ENCODE assay signal across 25 mouse cellular contexts in genomic region chr4:154885416-154885815, GRCm38 (mm10). TPM values are rescaled to one million over a fixed set of nuclear protein-coding genes. Genes with fewer than 3 reads are reported as not detected.
"Had no signal": no experiment of that assay in that cellular context is flagged by ENCODE, and none has a peak within 500 bp of the region (broad histone marks: within the 10 kb centered on the region; RNA-seq: fewer than 3 reads in every experiment).

No protein-coding gene starts in this region.

- DNase-seq: gastrocnemius, adult 2 months; gastrocnemius, postnatal 10 days; gastrocnemius, postnatal 25 days; heart, adult 2 months; heart, postnatal 10 days; heart, postnatal 4 days; kidney, adult 18-20 months; kidney, adult 8-10 months; kidney, postnatal 10 days; kidney, postnatal 4 days; liver had no signal

- H3K9ac ChIP-seq: heart, embryonic 12.5 days; hindbrain, embryonic 12.5 days; hindbrain, embryonic 14.5 days; intestine, embryonic 15.5 days; limb, embryonic 12.5 days had no signal

- H3K9me3 ChIP-seq: heart, embryonic 12.5 days; hindbrain, embryonic 12.5 days; intestine, embryonic 15.5 days; limb, embryonic 10.5 days; limb, embryonic 12.5 days had no signal

- H3K4me3 ChIP-seq: gastrocnemius, adult 2 months; heart, adult 2 months; heart, embryonic 12.5 days; hindbrain, embryonic 12.5 days; intestine, embryonic 15.5 days; layer of hippocampus, adult 2 months; left cerebral cortex, adult 2 months; limb, embryonic 10.5 days; limb, embryonic 12.5 days had no signal

- H3K4me2 ChIP-seq: heart, embryonic 12.5 days; hindbrain, embryonic 12.5 days; hindbrain, embryonic 14.5 days; intestine, embryonic 15.5 days; limb, embryonic 12.5 days; liver, embryonic 11.5 days had no signal

- H3K27ac ChIP-seq: gastrocnemius, adult 2 months; heart, adult 2 months; hindbrain, embryonic 12.5 days; hindbrain, embryonic 14.5 days; intestine, embryonic 15.5 days; layer of hippocampus, adult 2 months; left cerebral cortex, adult 2 months; limb, embryonic 10.5 days; limb, embryonic 12.5 days had no signal

- H3K27me3 ChIP-seq: hindbrain, embryonic 12.5 days; intestine, embryonic 15.5 days; limb, embryonic 12.5 days had no signal

- ATAC-seq: hindbrain, embryonic 16.5 days; inflammation-experienced regulatory T-cells, adult 6 months; intestine, embryonic 15.5 days had no signal

- H3K36me3 ChIP-seq: heart, embryonic 12.5 days; hindbrain, embryonic 12.5 days; intestine, embryonic 15.5 days; limb, embryonic 10.5 days; limb, embryonic 12.5 days had no signal

RNA-seq across cellular contexts. Expression of gene Mmel1, which starts 16.0 kb away (rescaled TPM):
- polyA plus RNA-seq: inflammation-experienced regulatory T-cells, adult 6 months; kidney, embryonic 14.5 days; kidney, embryonic 16.5 days had no signal

RNA-seq across cellular contexts. Expression of gene Ttc34, which starts 48.2 kb away (rescaled TPM):
- polyA plus RNA-seq: inflammation-experienced regulatory T-cells, adult 6 months; intestine, embryonic 15.5 days; intestine, postnatal 0 days had no signal
